Mouse (Mus musculus) Patski (cell line): ENCODE measurements around the gene Methig1. TPM values are rescaled to one million over a fixed set of nuclear protein-coding genes. Genes with fewer than 3 reads are reported as not detected.
A peak's percentile ranks its signal among the peaks of the same experiment; 100 is the strongest.
"Not testable (repeated sequence)": the region's sequence is repeated elsewhere in the genome, so short reads cannot be mapped to it uniquely, and the experiment has no call there.

ENCODE experiments used
- ATAC-seq: fragments of 100-300 bp; one replicate; pipeline ENCODE4 v1.8.0; 2021
- CTCF ChIA-PET: fragments of 350-600 bp; sonication (Branson Sonifier 250); formaldehyde crosslinking; loops from one replicate; lab custom pipeline; 2022; ENCODE audit warnings: inconsistent platforms; lab: Charles Lee
- POLR2A ChIA-PET: fragments of 350-600 bp; sonication (Branson Sonifier 250); formaldehyde crosslinking; loops from one replicate; lab custom pipeline; 2022; ENCODE audit warnings: antibody characterized with exemption, inconsistent platforms; lab: Charles Lee
- DNase-seq: peaks from one replicate; pipeline ENCODE4 v3.0.0-alpha.2; 2011; ENCODE audit warnings: low read depth, low spot score
- H3K27me3 ChIP-seq: fragments of 371-371 bp; one replicate; pipeline ENCODE4 v1.5.1; 2021
- CTCF ChIP-seq: fragments of 100-300 bp; IDR thresholded peaks from one replicate; pipeline ENCODE4 v1.5.1; 2021
- in situ Hi-C: fragments of 300-500 bp; cut with MboI; formaldehyde crosslinking; loops from 3 replicates; pipeline ENCODE4 v1.11.1; 2018; ENCODE audit warnings: low pct_unique_long_range_greater_than_20kb, mixed read lengths
- polyA plus RNA-seq: library from polyadenylated mRNA; unstranded; gene quantifications from one replicate; pipeline ENCODE4 v1.2.3, GENCODE M21; 2021

Gene Methig1
- 0.51 TPM for polyA plus RNA-seq

DNA sequence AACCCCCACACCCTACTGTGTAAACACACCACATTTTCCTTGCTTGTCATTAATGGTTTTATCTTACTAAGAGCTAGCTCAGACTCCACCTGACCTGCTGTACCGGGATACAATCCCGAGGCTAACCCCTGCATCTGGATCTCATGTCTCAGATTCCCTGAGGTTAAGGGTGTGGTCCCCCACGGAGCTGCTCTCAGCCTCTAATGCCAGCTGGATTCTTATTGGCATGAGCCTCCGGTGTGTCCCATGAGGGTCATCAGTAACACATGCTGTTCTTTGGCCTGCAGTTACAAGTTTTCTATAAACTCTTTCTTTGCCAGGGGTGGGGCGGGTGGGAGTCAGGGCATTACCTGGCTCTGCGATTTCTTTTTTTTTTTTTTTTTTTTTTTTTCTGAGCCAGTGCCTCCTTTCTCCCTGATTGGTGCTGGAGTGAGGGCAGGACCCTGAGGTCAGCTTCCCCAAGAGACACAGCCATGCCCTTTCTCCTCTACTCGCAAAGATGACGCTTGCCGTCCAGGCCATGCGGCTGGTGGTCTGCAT, at the start of gene Methig1, which contains the start of gene Mettl7a2:
Gene Methig1, plus strand, starts transcription at position 439 of the 540 bp plus-strand sequence.
Gene Mettl7a2, plus strand, starts transcription at position 490 of the 540 bp plus-strand sequence.
- ChIA-PET POLR2A (no interaction called here), CTCF (interaction anchor here (1.1 kb wide), 1 partner anchor 18 kb away, joined by 3 read pairs; no protein-coding TSS in a partner anchor)
- DNase-seq (no peak), ATAC-seq (no peak)
- TF ChIP-seq CTCF, result no peak
- in situ Hi-C loops, result no loop called here
- no peaks in the 10 kb centered on the region for H3K27me3 ChIP-seq

DNA sequence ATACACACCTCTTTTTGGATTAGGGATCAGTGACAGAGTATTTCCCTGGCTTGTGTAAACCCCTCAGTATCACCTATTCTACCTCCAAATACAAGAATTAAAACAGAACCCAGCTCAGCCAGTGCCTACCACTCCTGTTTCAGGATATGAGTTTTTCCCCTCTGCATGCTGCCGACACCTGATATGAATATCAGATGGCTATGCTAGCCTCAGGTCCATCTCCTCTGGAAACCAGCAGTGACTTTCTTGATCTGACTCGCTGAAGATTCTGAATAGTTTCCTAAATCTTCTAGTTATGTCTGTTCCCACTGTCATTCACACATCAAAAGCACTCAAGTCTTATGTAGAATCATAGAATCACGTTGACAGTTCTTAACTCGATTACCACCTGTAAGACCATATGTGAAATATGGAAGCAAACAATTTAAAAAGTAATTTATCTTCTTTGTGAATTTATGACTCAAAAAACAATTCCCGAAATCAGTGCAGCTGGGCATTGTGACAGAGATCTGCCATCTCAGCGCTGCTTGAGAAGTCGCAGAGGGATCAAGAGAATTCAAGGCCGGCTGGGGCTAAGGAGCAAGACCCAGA, 49.4 kb upstream of the Methig1 start:
- DNase-seq (no peak), ATAC-seq (no peak)
- in situ Hi-C loops, result loop anchor here (5.0 kb wide), 1 partner anchor 36 kb away; no protein-coding TSS in a partner anchor
- no peak for TF ChIP-seq CTCF
- ChIA-PET CTCF (interaction anchor here (0.9 to 1.8 kb wide), 2 partner anchors 8 to 38 kb away, joined by 3 to 4 read pairs; no protein-coding TSS in a partner anchor), POLR2A (interaction anchor here (1.4 kb wide), 1 partner anchor 15 kb away, joined by 3 read pairs; no protein-coding TSS in a partner anchor)
- no peaks in the 10 kb centered on the region for H3K27me3 ChIP-seq

- H3K27me3 ChIP-seq, result no peaks in the 10 kb centered on the region
- ChIA-PET POLR2A (interaction anchor here (0.7 to 1.4 kb wide), 3 partner anchors 14 to 67 kb away, joined by 3 to 5 read pairs (median 3); no protein-coding TSS in a partner anchor), CTCF (interaction anchor here (0.9 to 1.8 kb wide), 2 partner anchors 9 to 39 kb away, joined by 3 to 4 read pairs; no protein-coding TSS in a partner anchor)
- in situ Hi-C loops, result loop anchor here (5.0 kb wide), 1 partner anchor 37 kb away; no protein-coding TSS in a partner anchor
- TF ChIP-seq CTCF, result no peak
- peak; percentile 57 for ATAC-seq
- no peak for DNase-seq
Observed at GRCm38 (mm10) chr15:100304019-100304991, 48.6 kb upstream of the Methig1 start, which contains the start of gene Mettl7a1. Mettl7a1 (plus strand) TSS chr15:100304140.

DNA sequence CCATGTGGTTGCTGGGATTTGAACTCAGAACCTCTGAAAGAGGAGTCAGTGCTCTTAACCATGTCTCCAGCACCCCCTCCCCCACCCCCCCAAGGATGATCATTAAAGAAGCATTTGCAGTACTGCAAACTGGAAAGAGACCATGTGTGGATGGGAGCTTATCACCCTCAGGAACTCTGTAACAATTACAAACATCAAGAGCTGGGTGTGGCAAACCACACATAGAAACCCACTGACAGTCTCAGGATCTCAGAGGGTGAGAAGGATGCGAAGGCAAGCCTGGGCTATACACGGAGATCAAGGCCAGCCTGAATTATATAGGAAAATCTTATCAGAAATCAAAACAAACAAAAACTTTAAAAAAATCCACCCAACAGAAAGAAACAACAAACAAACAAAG, 46.7 kb upstream of the Methig1 start:
- in situ Hi-C loops, result no loop called here
- no peaks in the 10 kb centered on the region for H3K27me3 ChIP-seq
- DNase-seq (no peak), ATAC-seq (no peak)
- CTCF ChIA-PET, result interaction anchor here (1.0 to 1.1 kb wide), 4 partner anchors 14 to 142 kb away, joined by 3 to 4 read pairs (median 3); no protein-coding TSS in a partner anchor
- TF ChIP-seq CTCF, result no peak
- POLR2A ChIA-PET, result no interaction called here

DNA sequence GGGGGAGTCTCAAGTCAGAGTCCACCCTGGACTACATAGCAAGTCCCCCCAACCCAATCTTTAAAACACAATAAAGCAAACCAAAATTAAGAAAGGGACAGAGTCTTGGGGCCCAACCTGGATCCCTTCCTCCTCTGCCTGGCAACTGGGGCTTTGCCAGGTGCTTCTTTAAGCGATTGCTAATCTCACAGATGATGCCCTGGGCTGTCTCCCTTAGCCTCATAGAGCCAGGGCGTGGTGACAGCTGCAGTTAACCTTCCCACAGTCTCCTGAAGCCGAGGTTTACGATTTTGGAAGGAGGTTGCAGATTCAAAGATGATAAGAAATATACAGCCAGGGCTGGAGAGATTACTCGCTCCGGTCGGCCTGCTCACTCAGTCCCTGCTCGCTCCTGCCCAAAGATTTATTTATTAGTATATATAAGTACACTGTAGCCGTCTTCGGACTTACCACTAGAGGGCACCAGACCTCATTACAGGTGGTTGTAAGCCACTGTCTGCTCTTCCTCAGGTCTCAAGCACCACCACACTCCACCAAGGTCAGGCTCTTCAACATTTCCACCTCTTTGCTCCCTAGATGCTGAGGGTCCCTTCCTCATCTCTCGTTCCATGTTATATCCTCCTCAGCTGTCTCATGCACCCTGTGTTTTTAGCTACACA, 45.4 kb upstream of the Methig1 start:
- H3K27me3 ChIP-seq, DNase-seq, in situ Hi-C loops, ATAC-seq: not testable (repeated sequence)
- CTCF ChIA-PET, result interaction anchor here (0.9 to 1.1 kb wide), 4 partner anchors 9 to 143 kb away, joined by 3 to 5 read pairs (median 3); partner anchors contain the start of gene Mettl7a3
- peak; percentile 49 for TF ChIP-seq CTCF
- POLR2A ChIA-PET, result interaction anchor here (1.0 to 1.7 kb wide), 2 partner anchors 42 to 67 kb away, joined by 4 read pairs; no protein-coding TSS in a partner anchor

DNA sequence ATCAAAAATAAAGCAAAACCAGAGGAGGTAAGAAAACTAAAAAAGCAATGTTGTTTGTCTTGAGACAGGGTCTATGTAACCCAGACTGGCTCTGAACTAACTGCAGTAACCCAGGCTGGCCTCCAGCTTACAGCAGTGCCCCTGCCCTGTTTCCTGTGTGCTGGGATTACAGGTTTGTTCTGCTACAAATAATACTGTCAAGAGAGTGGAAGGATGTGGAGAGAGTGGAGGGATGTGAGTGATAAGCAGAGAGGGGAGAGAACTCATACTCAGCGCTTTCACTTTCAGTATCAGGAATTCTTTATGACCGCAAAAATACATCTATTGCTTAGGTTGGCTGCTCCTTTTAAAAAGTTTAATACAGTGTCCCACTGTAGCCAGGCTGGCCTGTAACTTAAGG, 40.6 kb upstream of the Methig1 start:
- no peak for TF ChIP-seq CTCF
- ATAC-seq (no peak), DNase-seq (no peak)
- ChIA-PET CTCF (interaction anchor here (0.9 to 1.1 kb wide), 2 partner anchors 44 to 58 kb away, joined by 3 read pairs; no protein-coding TSS in a partner anchor), POLR2A (interaction anchor here (1.1 kb wide), 1 partner anchor 47 kb away, joined by 3 read pairs; no protein-coding TSS in a partner anchor)
- in situ Hi-C loops, result no loop called here
- no peaks in the 10 kb centered on the region for H3K27me3 ChIP-seq

GRCm38 (mm10) chr15:100314448-100315145, 38.4 kb upstream of the Methig1 start:
- in situ Hi-C loops, result no loop called here
- CTCF ChIA-PET, result no interaction called here
- ATAC-seq, result no peak

GRCm38 (mm10) chr15:100318014-100318671, 34.8 kb upstream of the Methig1 start:
- H3K27me3 ChIP-seq, DNase-seq, in situ Hi-C loops: not testable (repeated sequence)
- ChIA-PET POLR2A (interaction anchor here (1.2 kb wide), 1 partner anchor 14 kb away, joined by 3 read pairs; the partner anchor contains the start of gene Mettl7a1), CTCF (interaction anchor here (0.7 to 1.2 kb wide), 2 partner anchors 18 to 87 kb away, joined by 3 read pairs; no protein-coding TSS in a partner anchor)
- ATAC-seq, result peak; percentile 44

More at GRCm38 (mm10) chr15:100314448-100315145, 38.4 kb upstream of the Methig1 start:
- H3K27me3 ChIP-seq, result no peaks in the 10 kb centered on the region
- DNase-seq, result no peak
- TF ChIP-seq CTCF, result no peak
- POLR2A ChIA-PET, result no interaction called here
